Mouse (Mus musculus) neural tube, embryonic 11.5 days (tissue): Measurements from ENCODE around the gene Snapc1. TPM values are rescaled to one million over a fixed set of nuclear protein-coding genes. Genes with fewer than 3 reads are reported as not detected.

ENCODE experiments used
- ATAC-seq: fragments of 200-750 bp; cut with Nextera tagmentation; 2 replicates; pipeline ENCODE4 v1.8.0; 2017; ENCODE audit warnings: moderate number of reproducible peaks, mild to moderate bottlenecking, moderate TSS enrichment, moderate library complexity; ENCODE audit not compliant: insufficient read depth, low FRiP score, low TSS enrichment
- DNase-seq: peaks from one replicate; pipeline ENCODE4 v3.0.0-alpha.2; 2015; ENCODE audit warnings: low spot score
- H3K27ac ChIP-seq: fragments of 300-500 bp; sonication (generic); 2 replicates; pipeline ENCODE4 v1.5.1; 2014; ENCODE audit warnings: low read depth, mild to moderate bottlenecking, low read length
- H3K27me3 ChIP-seq: fragments of 300-500 bp; sonication (generic); 2 replicates; pipeline ENCODE4 v1.6.1; 2014; ENCODE audit warnings: mild to moderate bottlenecking, low read length, mixed read lengths; ENCODE audit not compliant: control insufficient read depth, insufficient read depth
- H3K36me3 ChIP-seq: fragments of 300-500 bp; sonication (generic); 2 replicates; pipeline ENCODE4 v1.6.1; 2014; ENCODE audit warnings: mild to moderate bottlenecking, low read length, moderate library complexity, mixed read lengths; ENCODE audit not compliant: control insufficient read depth, insufficient read depth
- H3K4me1 ChIP-seq: fragments of 300-500 bp; sonication (generic); 2 replicates; pipeline ENCODE4 v1.6.1; 2014; ENCODE audit warnings: low read length, mixed read lengths; ENCODE audit not compliant: control insufficient read depth, insufficient read depth
- H3K4me2 ChIP-seq: fragments of 300-500 bp; sonication (generic); 2 replicates; pipeline ENCODE4 v1.6.1; 2014; ENCODE audit warnings: low read depth, mild to moderate bottlenecking, moderate library complexity
- H3K4me3 ChIP-seq: fragments of 300-500 bp; sonication (generic); 2 replicates; pipeline ENCODE4 v1.5.1; 2014; ENCODE audit warnings: low read depth, low read length
- H3K9ac ChIP-seq: fragments of 300-500 bp; sonication (generic); 2 replicates; pipeline ENCODE4 v1.6.1; 2014; ENCODE audit warnings: mild to moderate bottlenecking, low read length
- H3K9me3 ChIP-seq: fragments of 300-500 bp; sonication (generic); 2 replicates; pipeline ENCODE4 v1.6.1; 2016; ENCODE audit warnings: low read length; ENCODE audit not compliant: control insufficient read depth
- WGBS: fragments of 180-500 bp; shearing (Covaris S2); extraction: QIAGEN DNeasy Blood & Tissue Kit; methylation state at CpG from one replicate; pipeline ENCODE4 v1.1.7; 2014; 5-methylcytosine and 5-hydroxymethylcytosine counted together
- polyA plus RNA-seq: library from polyadenylated mRNA; unstranded; fragments of >200 nt; fragmentation: Nextera tagmentation; extraction: Ambion mirVana; gene quantifications from 2 replicates; pipeline ENCODE4 v1.2.1, GENCODE M21; 2014

The Snapc1 gene
- polyA plus RNA-seq, 1 experiment from 2014 or later, result 29.9 TPM

DNA sequence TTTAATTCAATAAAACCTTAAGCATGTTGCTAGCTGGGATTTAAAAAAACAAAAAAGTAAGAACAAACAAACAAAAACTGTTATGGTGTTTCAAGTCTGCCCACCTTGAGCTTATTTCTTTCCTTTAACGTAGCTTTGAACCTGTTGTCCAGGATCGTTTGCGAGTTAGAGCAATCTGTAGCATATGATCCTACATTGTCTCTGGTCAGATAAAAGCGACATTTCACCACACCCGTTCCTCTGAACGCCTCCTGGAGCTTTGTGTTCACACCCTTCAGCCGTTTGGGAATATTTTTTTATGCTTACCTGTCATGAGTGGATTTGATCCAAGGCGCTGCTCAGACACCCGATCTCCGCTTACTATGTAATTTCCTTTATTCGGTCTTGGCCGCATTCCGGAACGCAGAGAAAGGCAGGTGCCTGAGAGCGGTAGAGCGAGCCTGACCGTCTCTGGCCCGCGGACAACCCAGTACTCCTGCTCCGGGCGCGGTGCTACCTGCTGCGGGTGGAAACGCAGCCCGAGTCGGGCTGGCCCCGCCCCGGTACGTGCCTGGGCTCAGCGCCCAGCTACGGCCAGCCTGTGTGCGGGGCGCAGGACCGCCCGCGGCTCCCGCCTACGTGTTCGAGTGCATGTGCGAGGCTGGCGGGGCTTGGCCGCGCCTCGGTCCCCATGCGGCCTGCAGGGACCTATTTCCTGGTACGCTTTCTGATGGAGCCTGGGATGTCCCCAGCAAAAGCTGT, 14.8 kb upstream of the Snapc1 start:
- Histone ChIP-seq H3K27ac (no peak overlapping the region), H3K4me2 (peak overlapping the region; percentile 54), H3K4me3 (peak overlapping the region; percentile 26), H3K9me3 (no peaks in the 10 kb centered on the region), H3K4me1 (no peaks in the 10 kb centered on the region; the same call in 1 of the 2 replicates), H3K27me3 (no peaks in the 10 kb centered on the region), H3K36me3 (no peaks in the 10 kb centered on the region), H3K9ac (peak overlapping the region; percentile 50)
- 6% methylated on average over 46 of the region's 46 CpGs for WGBS
- ATAC-seq (peak; percentile 83), DNase-seq (peak; percentile 67)

GRCm38 (mm10) chr12:73952879-73953278, 11.4 kb upstream of the Snapc1 start:
- peak overlapping the region; percentile 12; the same call in 1 of the 2 replicates for H3K4me3 ChIP-seq
- no peak overlapping the region for H3K9ac ChIP-seq
- peak; percentile 52 for DNase-seq
- H3K4me1 ChIP-seq, result no peaks in the 10 kb centered on the region; the same call in 1 of the 2 replicates
- no peaks in the 10 kb centered on the region for H3K36me3 ChIP-seq
- H3K4me2 ChIP-seq, result peak overlapping the region; percentile 38
- no peaks in the 10 kb centered on the region for H3K27me3 ChIP-seq
- peak; percentile 46; the same call in 1 of the 2 replicates for ATAC-seq
- H3K27ac ChIP-seq, result no peak overlapping the region
- H3K9me3 ChIP-seq, result no peaks in the 10 kb centered on the region
- 10% methylated on average over 15 of the region's 15 CpGs for WGBS

DNA sequence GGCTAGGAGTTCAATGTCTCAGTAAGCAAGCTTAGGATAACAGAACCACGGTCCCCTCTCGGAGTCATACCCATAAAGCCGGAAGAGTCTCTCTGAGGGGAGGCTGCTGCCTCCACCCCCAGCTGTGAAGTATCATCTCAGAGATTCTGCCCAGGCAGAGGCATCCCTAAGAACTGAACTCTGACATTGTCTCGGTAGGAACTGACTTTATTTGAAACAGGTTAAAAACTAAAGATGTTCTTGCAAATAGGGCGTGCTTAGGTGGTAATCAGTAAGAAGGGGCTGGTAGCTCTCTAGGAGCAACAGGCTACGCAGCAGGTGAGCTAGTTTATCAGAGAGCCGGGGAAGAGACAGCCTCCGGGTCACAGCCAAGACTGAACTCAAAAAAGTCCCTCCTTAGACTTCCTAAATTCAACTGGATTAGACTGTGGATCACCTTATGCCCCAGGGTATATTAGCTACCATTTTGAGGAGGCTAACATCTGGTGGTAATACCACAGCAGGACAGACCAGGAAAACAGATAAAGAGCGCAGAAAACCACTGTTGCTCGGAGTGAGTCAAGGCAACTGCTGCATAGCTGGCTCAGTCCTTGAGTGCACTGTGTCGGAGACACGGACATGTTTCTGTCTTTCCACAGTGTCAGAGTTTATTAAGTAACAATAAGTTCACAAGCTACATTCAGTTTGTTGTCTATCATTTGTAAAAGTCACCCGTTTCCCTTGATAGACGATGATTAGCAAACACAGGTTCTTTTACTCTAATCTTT, 10.7 kb upstream of the Snapc1 start:
- WGBS, result 47% methylated on average over 14 of the region's 14 CpGs
- Histone ChIP-seq H3K4me2 (peak overlapping the region; percentile 38), H3K27ac (no peak overlapping the region), H3K4me3 (peak overlapping the region; percentile 12; the same call in 1 of the 2 replicates), H3K27me3 (no peaks in the 10 kb centered on the region), H3K36me3 (no peaks in the 10 kb centered on the region), H3K4me1 (no peaks in the 10 kb centered on the region; the same call in 1 of the 2 replicates), H3K9ac (no peak overlapping the region), H3K9me3 (no peaks in the 10 kb centered on the region)
- ATAC-seq, result no peak
- DNase-seq, result no peak

- WGBS, result 80% methylated on average over 5 of the region's 5 CpGs
- DNase-seq, result no peak
- Histone ChIP-seq H3K4me1 (no peaks in the 10 kb centered on the region; the same call in 1 of the 2 replicates), H3K27me3 (no peaks in the 10 kb centered on the region), H3K9me3 (no peaks in the 10 kb centered on the region), H3K4me2 (no peak overlapping the region), H3K27ac (no peak overlapping the region), H3K36me3 (no peaks in the 10 kb centered on the region), H3K4me3 (no peak overlapping the region), H3K9ac (no peak overlapping the region)
- no peak for ATAC-seq
Observed at GRCm38 (mm10) chr12:73954785-73955184, 9.5 kb upstream of the Snapc1 start.

DNA sequence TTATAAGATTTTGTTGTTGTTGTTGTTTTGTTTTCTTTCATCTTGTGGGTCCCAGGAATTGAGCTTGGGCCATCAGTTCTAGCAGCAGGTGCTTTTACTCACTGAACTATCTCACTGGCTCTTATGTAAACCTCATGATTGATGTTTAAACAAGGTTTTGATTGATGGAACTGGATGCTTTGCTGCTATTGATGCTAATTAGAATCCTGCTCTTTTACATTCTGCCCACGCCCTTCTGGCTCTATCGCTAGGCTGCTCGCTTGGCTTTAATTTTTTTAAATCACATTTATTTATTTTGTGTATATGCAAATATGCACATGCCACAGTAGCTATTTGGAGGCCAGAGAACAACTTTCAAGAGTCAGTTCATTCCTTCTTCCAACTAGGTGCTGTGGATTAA, 6.6 kb upstream of the Snapc1 start:
- Histone ChIP-seq H3K27me3 (no peaks in the 10 kb centered on the region), H3K9ac (no peak overlapping the region), H3K4me2 (no peak overlapping the region), H3K4me1 (no peaks in the 10 kb centered on the region; the same call in 1 of the 2 replicates), H3K4me3 (no peak overlapping the region), H3K9me3 (no peaks in the 10 kb centered on the region), H3K27ac (no peak overlapping the region), H3K36me3 (no peaks in the 10 kb centered on the region)
- no peak for ATAC-seq
- DNase-seq, result no peak
- WGBS, result 95% methylated on average over 3 of the region's 3 CpGs

GRCm38 (mm10) chr12:73958830-73959229, 5.5 kb upstream of the Snapc1 start:
- H3K9me3 ChIP-seq, result no peaks in the 10 kb centered on the region
- no peaks in the 10 kb centered on the region for H3K36me3 ChIP-seq
- no peaks in the 10 kb centered on the region; the same call in 1 of the 2 replicates for H3K4me1 ChIP-seq
- no peak overlapping the region for H3K4me2 ChIP-seq
- no peak for ATAC-seq
- no peak for DNase-seq
- H3K27ac ChIP-seq, result no peak overlapping the region
- H3K4me3 ChIP-seq, result no peak overlapping the region
- 87% methylated on average over 2 of the region's 2 CpGs for WGBS
- no peaks in the 10 kb centered on the region for H3K27me3 ChIP-seq
- no peak overlapping the region for H3K9ac ChIP-seq

- H3K27me3 ChIP-seq, result no peaks in the 10 kb centered on the region
- peaks cover 22% of the 10 kb centered on the region for H3K36me3 ChIP-seq
- no peak overlapping the region for H3K4me2 ChIP-seq
- DNase-seq (no peak), ATAC-seq (no peak)
- peaks cover 3% of the 10 kb centered on the region for H3K4me1 ChIP-seq
- no peak overlapping the region for H3K9ac ChIP-seq
- H3K4me3 ChIP-seq, result no peak overlapping the region
- WGBS, result 96% methylated on average over 8 of the region's 8 CpGs
- no peak overlapping the region for H3K27ac ChIP-seq
- H3K9me3 ChIP-seq, result no peaks in the 10 kb centered on the region; the same call in 1 of the 2 replicates
Observed at GRCm38 (mm10) chr12:73969142-73969541, 4.9 kb downstream of the Snapc1 start.

- H3K27me3 ChIP-seq, result no peaks in the 10 kb centered on the region
- no peak overlapping the region for H3K4me3 ChIP-seq
- H3K27ac ChIP-seq, result no peak overlapping the region
- 93% methylated on average over 6 of the region's 6 CpGs for WGBS
- H3K4me2 ChIP-seq, result no peak overlapping the region
- no peaks in the 10 kb centered on the region for H3K4me1 ChIP-seq
- H3K36me3 ChIP-seq, result peaks cover 26% of the 10 kb centered on the region
- ATAC-seq (no peak), DNase-seq (no peak)
- H3K9me3 ChIP-seq, result no peaks in the 10 kb centered on the region; the same call in 1 of the 2 replicates
- H3K9ac ChIP-seq, result no peak overlapping the region
Observed at GRCm38 (mm10) chr12:73974584-73974983, 10.3 kb downstream of the Snapc1 start.
